Mouse (Mus musculus) limb, embryonic 10.5 days (tissue): ENCODE measurements around the gene Grik4. TPM values are rescaled to one million over a fixed set of nuclear protein-coding genes. Genes with fewer than 3 reads are reported as not detected.
"Not testable (repeated sequence)": the region's sequence is repeated elsewhere in the genome, so short reads cannot be mapped to it uniquely, and the experiment has no call there.

ENCODE experiments used
- DNase-seq: peaks from one replicate; pipeline ENCODE4 v3.0.0-alpha.2; 2017; ENCODE audit warnings: low spot score
- H3K27ac ChIP-seq: fragments of 300-500 bp; sonication (generic); 2 replicates; pipeline ENCODE4 v1.5.1; 2016; ENCODE audit warnings: mild to moderate bottlenecking
- H3K27me3 ChIP-seq: fragments of 300-500 bp; sonication (generic); 2 replicates; pipeline ENCODE4 v1.6.1; 2016; ENCODE audit warnings: low read depth, mild to moderate bottlenecking; ENCODE audit not compliant: poor library complexity, severe bottlenecking
- H3K36me3 ChIP-seq: fragments of 300-500 bp; sonication (generic); 2 replicates; pipeline ENCODE4 v1.6.1; 2016; ENCODE audit warnings: mild to moderate bottlenecking, moderate library complexity
- H3K4me1 ChIP-seq: fragments of 300-500 bp; sonication (generic); 2 replicates; pipeline ENCODE4 v1.6.1; 2016
- H3K4me3 ChIP-seq: fragments of 300-500 bp; sonication (generic); 2 replicates; pipeline ENCODE4 v1.5.1; 2016; ENCODE audit warnings: mild to moderate bottlenecking, moderate library complexity
- H3K9me3 ChIP-seq: fragments of 300-500 bp; sonication (generic); replicated peaks from 2 replicates; pipeline ENCODE4 v1.6.1; 2016; ENCODE audit warnings: mild to moderate bottlenecking
- WGBS: fragments of 180-500 bp; shearing (Covaris S2); methylation state at CpG from one replicate; pipeline ENCODE4 v1.1.7; 2016; 5-methylcytosine and 5-hydroxymethylcytosine counted together
- polyA plus RNA-seq: library from polyadenylated mRNA; unstranded; fragments of >200 nt; fragmentation: Nextera tagmentation; extraction: Ambion mirVana; gene quantifications from 2 replicates; pipeline ENCODE4 v1.2.1, GENCODE M21; 2016

Gene Grik4
- 1.6 and 2.2 TPM in 2 replicates for polyA plus RNA-seq

DNA sequence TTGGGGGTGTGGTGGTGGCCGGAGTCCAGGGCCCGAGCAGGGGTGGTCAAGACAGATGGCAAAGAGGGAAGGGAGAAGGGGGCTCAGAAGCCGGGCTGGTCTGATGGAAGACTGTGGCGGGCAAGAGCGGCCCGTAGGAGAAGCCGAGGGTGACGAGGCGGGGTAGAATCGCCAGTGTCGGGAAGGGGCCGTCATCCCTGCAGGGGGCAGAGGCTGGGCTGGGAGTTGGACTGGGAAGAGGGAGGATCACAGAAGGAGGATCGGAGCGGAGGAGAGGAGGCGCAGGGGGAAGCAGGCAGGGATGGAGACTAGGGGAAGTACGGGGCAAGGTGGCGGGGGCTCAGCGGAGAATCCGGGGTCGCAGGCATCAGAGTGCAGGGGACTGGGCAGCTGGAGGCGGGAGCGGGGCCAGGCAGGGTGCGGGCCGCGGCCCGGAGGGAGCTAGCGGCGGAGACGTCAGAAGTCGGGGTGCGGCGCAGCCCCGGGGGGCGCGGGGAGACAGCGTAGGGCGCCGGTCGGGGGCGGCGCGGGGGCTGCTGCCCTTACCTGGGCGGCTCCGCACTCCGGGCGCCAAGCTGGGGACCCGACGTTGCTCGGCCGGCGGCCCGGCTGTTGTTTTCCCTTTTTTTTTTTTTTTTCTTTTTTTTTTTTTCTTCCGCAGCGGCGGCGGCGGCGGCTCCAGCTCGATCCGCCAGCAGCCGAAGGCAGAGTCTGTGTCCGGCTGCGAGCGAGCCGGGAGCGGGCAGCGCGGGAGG is at the start of gene Grik4:
Gene Grik4, minus strand, starts transcription at position 713 of the 755 bp plus-strand sequence.
- H3K4me3 ChIP-seq: peak within 1 kb of the TSS; percentile 81
- no peaks in the 10 kb centered on the region for H3K36me3 ChIP-seq
- peaks cover 56% of the 10 kb centered on the region for H3K27me3 ChIP-seq
- H3K4me1 ChIP-seq: peaks cover 26% of the 10 kb centered on the region
- H3K27ac ChIP-seq: peak within 1 kb of the TSS; percentile 88
- H3K9me3 ChIP-seq: no peaks in the 10 kb centered on the region
- under 1% methylated on average over 66 of the region's 68 CpGs for whole genome bisulfite sequencing
- peak; percentile 66 for DNase-seq

DNA sequence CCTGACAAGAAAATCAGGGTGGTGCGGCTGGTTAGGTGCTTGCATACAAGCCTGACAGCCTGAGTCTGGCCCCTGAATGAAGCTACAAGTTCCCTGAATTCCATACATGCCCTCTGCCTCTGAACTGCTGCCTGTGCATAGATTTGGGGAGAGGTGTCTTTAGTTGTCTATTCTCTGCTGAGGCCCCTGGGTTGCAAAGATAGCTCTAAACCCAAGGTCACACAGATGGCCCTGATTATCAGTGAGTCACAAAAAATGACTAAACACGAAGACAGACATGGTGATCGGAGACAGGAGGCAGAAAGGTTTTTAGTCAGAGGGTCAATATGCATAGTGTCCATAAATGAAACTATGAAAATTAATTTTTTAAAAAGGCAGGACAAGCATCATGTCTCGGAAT is 49.4 kb upstream of the Grik4 start:
- Histone ChIP-seq H3K9me3 (no peaks in the 10 kb centered on the region), H3K4me1 (no peaks in the 10 kb centered on the region), H3K36me3 (peaks cover 85% of the 10 kb centered on the region), H3K27ac (no peak overlapping the region), H3K27me3 (no peaks in the 10 kb centered on the region), H3K4me3 (no peak overlapping the region)
- DNase-seq: no peak
- WGBS: 85% methylated on average over 4 of the region's 4 CpGs

DNA sequence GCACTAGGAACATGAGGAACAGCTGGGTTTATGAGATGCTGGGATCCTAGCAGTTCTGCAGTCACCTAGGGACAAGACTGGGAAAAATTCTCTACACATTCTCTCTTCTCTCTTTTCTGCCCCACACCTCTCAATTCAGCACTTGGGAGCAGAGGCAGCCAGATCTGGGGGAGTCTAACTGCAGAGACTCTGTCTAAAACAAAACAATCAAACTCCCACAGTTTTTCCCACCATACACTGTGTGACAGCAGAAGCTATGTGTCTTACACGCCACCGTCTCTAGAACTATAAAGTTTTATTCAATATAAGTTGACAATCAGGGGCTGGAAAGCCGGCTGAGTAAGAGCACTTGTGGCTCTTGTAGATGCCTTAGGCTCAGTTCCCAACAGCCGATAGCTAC is 43.7 kb upstream of the Grik4 start:
- Histone ChIP-seq H3K27ac (no peak overlapping the region), H3K9me3 (no peaks in the 10 kb centered on the region), H3K36me3 (peaks cover 83% of the 10 kb centered on the region), H3K27me3 (no peaks in the 10 kb centered on the region), H3K4me3 (no peak overlapping the region), H3K4me1 (no peaks in the 10 kb centered on the region)
- 93% methylated on average over 4 of the region's 4 CpGs for WGBS
- no peak for DNase-seq

DNA sequence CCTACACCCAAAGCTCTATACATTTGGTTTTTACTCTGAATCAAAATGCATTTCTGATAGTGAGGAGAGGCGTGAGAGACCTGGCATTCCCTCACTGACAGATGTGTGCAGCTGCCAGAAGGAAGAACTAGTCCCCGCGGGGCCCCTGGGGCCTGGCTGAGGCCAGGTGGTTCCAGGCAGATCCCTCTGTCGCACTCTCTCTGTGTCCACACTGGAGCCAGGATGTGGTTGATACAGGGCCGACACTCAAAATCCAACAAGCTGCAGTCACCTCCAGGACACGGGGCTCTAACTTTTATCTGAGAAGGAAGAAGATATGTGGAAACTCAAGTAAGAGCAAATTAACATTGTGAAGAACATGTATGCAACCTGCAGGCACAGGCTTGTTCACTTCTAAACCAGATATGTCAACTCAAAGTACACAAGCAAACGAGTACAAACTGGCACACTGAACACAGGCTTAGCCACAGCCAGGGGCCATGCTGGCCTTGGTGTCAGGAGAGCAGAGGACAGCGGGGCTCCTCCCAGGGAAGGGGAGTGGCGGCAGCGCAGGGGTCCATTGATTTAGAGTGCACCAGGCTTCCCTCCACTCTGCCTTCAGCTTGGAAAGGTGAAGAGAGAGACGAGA is 24.7 kb upstream of the Grik4 start:
- DNase-seq: no peak
- Histone ChIP-seq H3K36me3 (peaks cover 76% of the 10 kb centered on the region), H3K27ac (no peak overlapping the region), H3K4me1 (0 out of 2 replicates have a peak, but pooled peaks cover 4% of the 10 kb centered on the region), H3K4me3 (no peak overlapping the region), H3K9me3 (no peaks in the 10 kb centered on the region), H3K27me3 (no peaks in the 10 kb centered on the region)
- 77% methylated on average over 11 of the region's 11 CpGs for WGBS

DNA sequence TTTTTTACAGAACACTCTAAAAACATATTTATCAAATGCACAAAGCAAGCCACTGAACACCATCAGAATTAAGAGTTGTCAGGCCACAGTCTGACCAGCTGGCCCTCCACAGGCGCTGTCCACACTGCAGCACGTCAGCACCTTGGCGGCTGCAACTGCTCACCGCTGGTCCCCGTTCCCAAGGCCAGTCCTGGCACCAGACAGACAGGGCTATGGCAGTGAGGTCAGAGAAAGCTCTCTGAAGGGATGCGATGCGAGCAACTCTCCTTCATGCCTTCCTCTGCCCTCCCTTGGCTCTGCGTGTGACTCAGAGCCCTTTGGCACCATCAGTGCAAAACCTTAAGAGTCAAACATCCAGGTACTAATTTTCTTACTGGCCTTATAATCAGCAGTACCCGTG is 23.4 kb upstream of the Grik4 start:
- DNase-seq: no peak
- 0 out of 2 replicates have a peak, but pooled peaks cover 4% of the 10 kb centered on the region for H3K4me1 ChIP-seq
- 92% methylated on average over 9 of the region's 9 CpGs for WGBS
- H3K27ac ChIP-seq: no peak overlapping the region
- no peaks in the 10 kb centered on the region for H3K9me3 ChIP-seq
- no peak overlapping the region for H3K4me3 ChIP-seq
- H3K27me3 ChIP-seq: no peaks in the 10 kb centered on the region
- H3K36me3 ChIP-seq: peaks cover 63% of the 10 kb centered on the region

DNA sequence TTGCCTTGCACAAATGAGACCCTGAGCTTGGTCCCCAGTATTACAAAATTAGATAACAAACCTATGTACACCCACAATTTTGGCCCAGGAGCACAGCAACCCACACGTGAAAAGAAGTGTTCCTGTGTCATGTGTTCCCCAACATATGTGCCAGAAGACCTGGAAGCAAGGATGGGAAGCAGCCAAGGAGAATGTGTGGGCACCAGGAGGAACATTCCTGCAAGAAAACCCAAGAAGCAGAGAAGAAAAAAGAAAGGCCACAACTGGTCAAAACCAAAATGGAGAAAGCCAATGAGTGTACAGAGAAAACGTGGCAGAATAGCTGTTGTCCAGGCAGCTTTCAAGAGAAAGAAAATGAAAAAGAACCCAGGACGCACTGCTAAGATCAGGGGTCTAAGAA is 20.5 kb upstream of the Grik4 start:
- not testable (repeated sequence) for H3K4me3 ChIP-seq, H3K4me1 ChIP-seq, DNase-seq, H3K27ac ChIP-seq, H3K9me3 ChIP-seq, H3K27me3 ChIP-seq
- WGBS: 92% methylated on average over 3 of the region's 3 CpGs
- peaks cover 34% of the 10 kb centered on the region for H3K36me3 ChIP-seq

DNA sequence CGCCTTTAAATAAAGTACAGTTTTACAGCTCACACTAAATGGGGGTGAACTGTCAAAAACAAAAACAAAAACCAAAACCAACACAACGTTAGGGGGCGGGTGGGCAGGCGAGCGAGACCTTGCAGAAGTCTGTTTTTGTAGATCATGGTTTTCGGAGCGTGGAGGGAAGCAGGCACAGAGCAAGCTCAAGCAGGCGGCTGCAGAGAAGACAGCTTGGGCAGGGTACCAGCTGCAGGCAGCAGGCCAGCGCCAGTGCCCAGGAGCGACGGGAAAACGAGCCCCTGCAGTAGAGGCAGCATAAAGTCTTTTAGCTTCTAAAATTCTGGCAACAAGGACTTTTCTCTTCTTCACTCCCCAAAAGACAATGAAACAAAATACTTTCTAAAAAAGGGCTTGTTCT is 20.1 kb upstream of the Grik4 start:
- H3K27ac ChIP-seq: no peak overlapping the region
- DNase-seq: no peak
- WGBS: 90% methylated on average over 12 of the region's 12 CpGs
- H3K27me3 ChIP-seq: no peaks in the 10 kb centered on the region
- peaks cover 30% of the 10 kb centered on the region for H3K36me3 ChIP-seq
- 0 out of 2 replicates have a peak, but pooled peaks cover 4% of the 10 kb centered on the region for H3K4me1 ChIP-seq
- H3K9me3 ChIP-seq: no peaks in the 10 kb centered on the region
- no peak overlapping the region for H3K4me3 ChIP-seq

DNA sequence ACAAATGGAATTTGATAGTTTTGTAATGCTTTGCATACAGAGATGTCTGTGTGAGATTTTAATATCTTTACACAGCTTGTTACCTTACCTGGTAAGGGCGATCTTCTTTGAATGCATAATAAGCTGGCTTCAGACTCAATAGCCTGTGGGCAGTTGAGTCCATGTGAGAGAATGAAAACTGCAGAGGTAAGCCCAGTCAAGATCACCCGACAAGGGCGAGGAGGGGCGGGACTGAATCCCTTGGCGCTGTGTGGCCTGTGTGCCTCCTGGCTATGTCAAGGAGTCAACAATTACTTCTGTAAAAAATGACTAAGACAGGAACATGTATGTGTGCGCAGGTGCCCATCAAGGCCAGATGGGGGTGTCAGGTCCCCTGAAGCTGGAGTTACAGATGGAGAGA is 18.2 kb upstream of the Grik4 start:
- Histone ChIP-seq H3K27ac (no peak overlapping the region), H3K9me3 (no peaks in the 10 kb centered on the region), H3K36me3 (peaks cover 12% of the 10 kb centered on the region), H3K27me3 (no peaks in the 10 kb centered on the region), H3K4me1 (peaks cover 12% of the 10 kb centered on the region; the same call in 1 of the 2 replicates), H3K4me3 (no peak overlapping the region)
- no peak for DNase-seq
- 85% methylated on average over 6 of the region's 6 CpGs for WGBS

DNA sequence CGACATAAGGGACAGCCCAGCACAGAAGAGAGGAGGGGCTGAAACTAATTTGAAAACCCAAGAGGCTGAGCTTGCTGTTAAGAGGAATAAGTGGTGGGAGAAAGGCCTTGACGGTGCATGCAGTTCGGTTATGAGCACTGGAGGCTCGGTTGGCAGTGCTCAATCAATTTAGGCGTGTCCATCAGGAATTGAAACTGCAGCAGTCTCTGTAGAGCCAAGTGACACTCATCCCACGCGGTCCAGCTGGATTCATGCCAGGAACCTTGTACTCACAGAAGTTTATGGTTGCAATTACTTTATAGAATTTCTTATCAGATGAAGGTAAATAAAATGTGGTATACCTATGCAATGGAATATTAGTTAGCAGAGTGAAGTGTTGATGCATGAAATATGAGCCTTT is 14.1 kb upstream of the Grik4 start:
- Histone ChIP-seq H3K4me1 (peaks cover 18% of the 10 kb centered on the region), H3K9me3 (no peaks in the 10 kb centered on the region), H3K4me3 (no peak overlapping the region), H3K27me3 (no peaks in the 10 kb centered on the region), H3K27ac (no peak overlapping the region), H3K36me3 (no peaks in the 10 kb centered on the region)
- no peak for DNase-seq
- WGBS: 78% methylated on average over 7 of the region's 7 CpGs

DNA sequence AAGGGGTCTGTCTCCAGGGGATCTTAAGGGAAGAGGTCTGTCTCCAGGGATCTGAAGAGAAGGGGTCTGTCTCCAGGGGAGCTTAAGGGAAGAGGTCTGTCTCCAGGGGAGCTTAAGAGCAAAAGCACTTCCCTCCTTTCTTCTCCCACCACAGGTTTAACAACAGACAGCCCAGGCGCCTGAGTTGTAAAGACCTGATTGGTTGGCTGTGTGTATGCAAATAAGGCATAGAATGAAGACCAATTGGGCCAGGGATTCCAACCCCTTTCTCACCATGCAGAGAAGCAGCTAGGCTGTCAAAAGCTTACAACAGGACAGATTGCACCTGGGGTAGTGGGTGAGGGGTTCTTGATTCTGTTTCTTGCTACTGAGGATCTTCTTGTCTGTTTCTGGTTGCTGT is 4.1 kb upstream of the Grik4 start:
- peaks cover 9% of the 10 kb centered on the region for H3K4me1 ChIP-seq
- no peaks in the 10 kb centered on the region for H3K36me3 ChIP-seq
- WGBS: 55% methylated on average over 1 of the region's 1 CpGs
- H3K4me3 ChIP-seq: no peak overlapping the region
- no peak overlapping the region for H3K27ac ChIP-seq
- H3K27me3 ChIP-seq: peaks cover 27% of the 10 kb centered on the region
- H3K9me3 ChIP-seq: no peaks in the 10 kb centered on the region
- DNase-seq: no peak

DNA sequence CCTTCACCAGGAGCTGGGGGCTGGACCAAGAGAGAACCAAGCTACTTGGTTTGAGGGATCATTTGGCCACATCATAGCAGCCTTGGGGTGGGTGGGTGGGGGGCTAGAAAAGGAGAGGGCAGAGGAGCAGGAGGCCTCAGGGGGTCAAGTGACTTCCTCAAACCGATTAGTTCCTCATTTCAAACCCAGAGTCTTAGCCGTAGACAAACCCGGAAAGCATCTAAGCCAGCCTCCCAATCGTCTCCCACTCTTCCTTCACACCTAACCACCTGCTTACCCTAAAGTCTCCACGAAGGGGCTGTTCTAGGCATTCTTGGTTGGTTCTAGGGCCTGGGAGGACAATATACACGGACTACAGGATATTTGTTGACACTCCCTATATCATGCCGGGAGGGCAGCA is 881 bp upstream of the Grik4 start:
- WGBS: 67% methylated on average over 7 of the region's 7 CpGs
- H3K4me1 ChIP-seq: peaks cover 26% of the 10 kb centered on the region
- H3K27me3 ChIP-seq: peaks cover 51% of the 10 kb centered on the region
- DNase-seq: no peak
- no peaks in the 10 kb centered on the region for H3K36me3 ChIP-seq
- H3K4me3 ChIP-seq: no peak overlapping the region; the same call in 1 of the 2 replicates
- H3K27ac ChIP-seq: 0 out of 2 replicates have a peak overlapping the region, but pooled peaks have one; percentile 88
- H3K9me3 ChIP-seq: no peaks in the 10 kb centered on the region

DNA sequence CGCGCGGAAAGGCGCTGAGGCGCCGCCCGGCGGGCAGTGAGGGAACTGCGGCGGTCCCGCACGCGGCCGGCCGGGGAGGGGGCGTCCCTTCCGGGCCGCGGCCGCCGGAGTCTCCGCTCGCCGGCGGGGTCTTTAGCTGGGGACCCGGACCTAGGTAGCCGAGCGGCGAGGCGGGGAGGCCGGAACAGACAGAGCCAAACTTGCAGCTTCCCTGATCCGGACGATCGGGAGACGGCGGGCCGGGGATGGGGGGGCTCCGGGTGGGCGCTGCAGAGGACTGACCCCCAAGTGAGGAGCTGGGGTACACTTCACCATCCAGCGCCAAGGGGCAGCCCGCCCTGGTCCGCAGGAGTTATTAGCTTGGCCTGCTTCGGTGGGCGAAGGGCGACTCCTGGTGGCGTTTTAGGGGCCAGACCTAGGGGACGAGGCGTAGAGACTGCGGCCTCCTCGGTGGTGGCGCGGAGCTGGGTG is 278 bp upstream of the Grik4 start:
- WGBS: under 1% methylated on average over 51 of the region's 52 CpGs
- peak overlapping the region; percentile 88 for H3K27ac ChIP-seq

DNA sequence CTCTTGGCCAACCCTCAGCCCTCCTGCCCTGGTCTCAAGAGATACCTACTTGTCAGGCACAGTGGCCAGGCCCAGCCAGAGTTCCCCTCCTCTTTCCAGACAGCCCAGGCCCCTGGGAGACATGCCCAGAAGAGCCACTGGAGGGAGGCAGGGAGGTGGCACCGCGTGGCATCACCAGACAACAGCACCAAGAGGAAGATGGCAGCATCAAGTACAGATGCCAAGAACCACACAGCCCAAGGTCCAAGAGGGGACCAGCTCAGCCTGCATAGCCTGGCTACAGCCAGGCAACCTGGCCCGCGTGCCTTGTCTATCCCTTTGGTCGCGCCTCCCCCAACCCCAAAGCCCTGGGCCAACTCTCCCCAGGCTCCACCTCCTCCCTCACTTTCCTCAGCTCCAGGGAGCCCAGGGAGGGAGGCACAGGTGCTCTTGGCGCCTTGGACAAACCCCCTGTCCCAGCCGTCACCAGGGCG is 1.2 kb downstream of the Grik4 start:
- peak overlapping the region; percentile 81 for H3K4me3 ChIP-seq
- H3K27ac ChIP-seq: peak overlapping the region; percentile 88
- peaks cover 26% of the 10 kb centered on the region for H3K4me1 ChIP-seq
- no peaks in the 10 kb centered on the region for H3K36me3 ChIP-seq
- H3K27me3 ChIP-seq: peaks cover 56% of the 10 kb centered on the region
- WGBS: 1% methylated on average over 9 of the region's 9 CpGs
- peak; percentile 56 for DNase-seq
- H3K9me3 ChIP-seq: no peaks in the 10 kb centered on the region

More for the DNA sequence above, 278 bp upstream of the Grik4 start:
- peak; percentile 97 for DNase-seq
- H3K27me3 ChIP-seq: peaks cover 56% of the 10 kb centered on the region
- no peaks in the 10 kb centered on the region for H3K9me3 ChIP-seq
- H3K36me3 ChIP-seq: no peaks in the 10 kb centered on the region
- H3K4me1 ChIP-seq: peaks cover 26% of the 10 kb centered on the region
- peak overlapping the region; percentile 81 for H3K4me3 ChIP-seq
